9 mouse cellular contexts compared by ENCODE assay signal in the genomic region with DNA sequence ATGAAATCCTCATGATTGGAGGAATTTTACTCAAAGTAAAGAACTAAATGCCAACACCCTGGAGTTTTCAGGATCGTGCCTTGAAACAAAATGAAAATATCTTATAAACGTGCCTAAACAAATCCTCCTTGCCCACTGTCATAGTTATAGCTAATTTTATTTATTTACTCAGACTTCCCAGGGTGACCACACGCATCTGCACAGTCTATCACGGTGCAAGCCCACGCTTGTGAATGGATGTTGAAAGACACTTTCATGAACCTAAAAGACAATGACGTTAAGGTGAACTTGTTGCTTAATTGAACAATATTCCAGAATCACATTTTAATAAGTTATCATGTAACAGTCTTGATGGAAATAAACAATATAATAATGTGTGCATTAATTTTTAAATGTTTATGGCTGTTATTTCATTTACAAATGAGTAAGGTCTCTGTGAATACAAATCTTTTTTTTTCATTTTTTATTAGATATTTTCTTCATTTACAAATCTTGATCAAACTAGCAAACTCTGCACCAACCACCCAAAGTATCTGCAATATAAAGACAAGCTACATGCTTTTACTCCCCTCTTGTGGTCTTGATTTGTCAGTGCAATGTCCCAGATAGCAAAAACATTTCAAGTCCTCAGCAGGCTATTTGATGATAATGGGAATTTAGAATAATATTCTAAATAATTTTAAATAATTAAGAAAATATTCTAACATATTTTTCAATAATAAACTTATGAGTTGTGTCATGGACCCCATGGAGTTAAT. TPM values are rescaled to one million over a fixed set of nuclear protein-coding genes. Genes with fewer than 3 reads are reported as not detected.
DNase-seq lines count a peak whose midpoint lies in the region.
"Had no signal": no experiment of that assay in that cellular context is flagged by ENCODE, and none has a peak within 500 bp of the region (broad histone marks: within the 10 kb centered on the region; RNA-seq: fewer than 3 reads in every experiment).

No protein-coding gene starts in this region.

- DNase-seq in embryo, embryonic 10 days (ENCODE audit: low spot score), result peak; percentile 23
- no peak for DNase-seq in embryo, embryonic 9.5 days (ENCODE audit: extremely low spot score)
- peak; percentile 10 to 53 for DNase-seq in left cerebral cortex, postnatal 25 days (ENCODE audit: low spot score in 2 of 2)
- DNase-seq in left cerebral cortex, adult 11 months (ENCODE audit: low spot score), result no peak
- peak; percentile 85 for DNase-seq in adipocyte (ENCODE audit: low spot score)
- peak; percentile 26 for DNase-seq in layer of hippocampus, adult 9-10 months (ENCODE audit: low spot score)
- DNase-seq in telencephalon, adult 2 months (ENCODE audit: low read depth, low spot score), result peak; percentile 28
- DNase-seq in adrenal gland, adult 2 months, result no peak

- intact Hi-C loops in left cerebral cortex, postnatal 25 days (cut with DNase I), result loop anchor here (2.0 to 5.0 kb wide), 4 partner anchors 240 to 1035 kb away; no protein-coding TSS in a partner anchor

RNA-seq across cellular contexts. Expression of gene Sucnr1, which starts 30.4 kb away (rescaled TPM):
- total RNA-seq in left cerebral cortex, postnatal 25 days (2021), result not detected
- 1 to 10 TPM; 1.0 to 2.3 TPM for total RNA-seq in adrenal gland, adult 2 months (2021)
- polyA plus RNA-seq in adrenal gland, adult 2 months (2012; rRNA removed), result 1.1 and 1.2 TPM in 2 replicates
- polyA plus RNA-seq: neural tube, embryonic 14.5 days had no signal

Comparison
In these comparisons a context has a peak if more than half of its experiments do, and no peak if none do; other contexts are left out.
1. DNase-seq: peak in embryo, embryonic 10 days (single experiment), left cerebral cortex, postnatal 25 days (2 of 2), adipocyte (single experiment), layer of hippocampus, adult 9-10 months (single experiment) and telencephalon, adult 2 months (single experiment); none in embryo, embryonic 9.5 days (single experiment), left cerebral cortex, adult 11 months (single experiment) and adrenal gland, adult 2 months (single experiment).